ENCODE assay signal across 8 mouse cellular contexts in the genomic region with DNA sequence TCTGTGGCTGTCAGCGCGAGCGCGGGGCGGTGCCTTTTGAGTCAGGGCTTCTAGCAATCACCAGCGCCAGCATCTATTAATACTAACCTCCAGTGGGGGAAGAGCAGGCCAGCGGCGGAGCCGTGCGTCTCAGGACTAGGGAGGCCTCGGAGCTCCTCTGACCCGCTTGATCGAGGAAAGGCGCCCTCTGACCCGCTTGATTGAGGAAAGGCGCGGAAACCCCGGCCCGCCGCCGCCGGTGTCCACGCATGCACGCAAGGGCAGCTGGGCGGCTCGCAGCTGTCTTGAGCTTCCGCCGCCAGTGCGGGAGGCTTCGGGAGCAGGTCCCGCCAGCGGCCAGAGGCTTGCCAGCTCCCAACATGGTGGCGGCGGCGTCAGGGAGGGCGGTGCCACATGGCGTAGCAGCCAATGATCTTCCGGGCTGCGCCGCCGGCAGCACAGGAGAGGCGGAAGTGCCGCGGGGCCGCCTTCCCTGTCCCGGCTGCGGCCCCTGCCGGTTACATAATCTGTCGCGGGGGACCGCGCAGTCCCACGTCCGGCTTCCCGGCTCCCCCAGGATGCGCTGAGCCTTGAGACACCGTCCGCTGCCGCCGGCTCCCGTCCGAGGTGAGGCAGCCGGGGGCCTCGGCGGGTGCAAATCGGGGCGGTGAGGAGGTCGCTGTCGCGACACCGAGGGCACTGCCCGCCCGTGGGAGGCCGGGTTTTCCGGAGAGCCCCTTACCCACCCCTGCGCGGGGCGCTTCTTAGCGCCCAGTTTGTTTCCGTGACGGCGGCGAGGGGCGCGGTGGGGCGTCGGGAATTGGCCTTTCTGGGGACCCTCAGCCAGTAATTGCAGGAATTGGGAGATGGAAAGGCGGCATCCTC. TPM values are rescaled to one million over a fixed set of nuclear protein-coding genes. Genes with fewer than 3 reads are reported as not detected.
DNase-seq lines count a peak whose midpoint lies in the region; ATAC-seq and TF ChIP-seq lines count a peak whose summit lies in the region.

A gene (minus strand): TSS at position 361 of the 864 bp plus-strand sequence.
A gene (plus strand): TSS at position 448 of the 864 bp plus-strand sequence.

- H3K9ac ChIP-seq in forebrain, embryonic 15.5 days (replicated peaks) = peak within 1 kb of the TSS; percentile 94
- H3K9ac ChIP-seq in lung, embryonic 14.5 days = peak within 1 kb of the TSS; percentile 89

- peak within 1 kb of the TSS; percentile 97 for H3K27ac ChIP-seq in forebrain, embryonic 15.5 days (replicated peaks)
- peak within 1 kb of the TSS; percentile 99 for H3K27ac ChIP-seq in layer of hippocampus, adult 2 months
- peak within 1 kb of the TSS; percentile 92 for H3K27ac ChIP-seq in lung, embryonic 14.5 days (ENCODE audit: low read depth)
- H3K27ac ChIP-seq in olfactory bulb, adult 2 months (ENCODE audit: insufficient read depth, low read depth, low read length) = peak within 1 kb of the TSS; percentile 86
- peak within 1 kb of the TSS; percentile 5; the same call in 1 of the 2 replicates for H3K27ac ChIP-seq in thymus, adult 2 months (ENCODE audit: control insufficient read depth, insufficient read depth, low read length)

- H3K4me3 ChIP-seq in forebrain, embryonic 15.5 days = peak within 1 kb of the TSS; percentile 94
- H3K4me3 ChIP-seq in layer of hippocampus, adult 2 months = peak within 1 kb of the TSS; percentile 79
- peak within 1 kb of the TSS; percentile 79 for H3K4me3 ChIP-seq in lung, embryonic 14.5 days (ENCODE audit: low read depth, low read length)
- peak within 1 kb of the TSS; percentile 83 for H3K4me3 ChIP-seq in olfactory bulb, adult 2 months (ENCODE audit: insufficient read depth, low read depth, low read length)
- H3K4me3 ChIP-seq in thymus, adult 2 months (ENCODE audit: control insufficient read depth, insufficient read depth, low read length) = peak within 1 kb of the TSS; percentile 73

- intact Hi-C loops in heart, postnatal 36 days (cut with DNase I) = loop anchor here (1.0 to 5.0 kb wide), 3 partner anchors 12 to 37 kb away; a partner anchor contains a TSS

- TF ChIP-seq POLR2A in olfactory bulb, adult 2 months (IDR thresholded peaks at IDR 0.05; ENCODE audit: insufficient read depth, low read depth, low read length) = peak; percentile 79
- peak; percentile 85 for TF ChIP-seq POLR2A in thymus, adult 2 months (IDR thresholded peaks at IDR 0.05; ENCODE audit: control insufficient read depth, extremely low read depth, insufficient read depth, low read length, poor library complexity)

- DNase-seq in ES-CJ7 (ENCODE audit: low read depth, low spot score) = peak; percentile 87
- DNase-seq in cerebellum, adult 11 months = peak; percentile 93
- DNase-seq in heart, postnatal 36 days = peak; percentile 97
- peak; percentile 92 to 94 for DNase-seq in layer of hippocampus, adult 2 months (ENCODE audit: low spot score in 2 of 2)
- peak; percentile 97 for DNase-seq in lung, embryonic 14.5 days
- peak; percentile 95 for DNase-seq in thymus, adult 2 months

- H3K4me1 ChIP-seq in forebrain, embryonic 15.5 days = peaks cover 23% of the 10 kb centered on the region
- peaks cover 6% of the 10 kb centered on the region; the same call in 1 of the 2 replicates for H3K4me1 ChIP-seq in lung, embryonic 14.5 days (ENCODE audit: insufficient read depth)
- H3K4me1 ChIP-seq in olfactory bulb, adult 2 months (ENCODE audit: control insufficient read depth, insufficient read depth, low read length) = peaks cover 11% of the 10 kb centered on the region
- H3K4me1 ChIP-seq in thymus, adult 2 months (replicated peaks; ENCODE audit: control insufficient read depth, insufficient read depth, low read length) = peaks cover 12% of the 10 kb centered on the region

- H3K27me3 ChIP-seq in forebrain, embryonic 15.5 days = no peaks in the 10 kb centered on the region
- H3K27me3 ChIP-seq in lung, embryonic 14.5 days (ENCODE audit: insufficient read depth, low read length) = no peaks in the 10 kb centered on the region
- H3K27me3 ChIP-seq in thymus, adult 2 months (ENCODE audit: control insufficient read depth, insufficient read depth, low read length) = no peaks in the 10 kb centered on the region

- H3K36me3 ChIP-seq in forebrain, embryonic 15.5 days = peaks cover 5% of the 10 kb centered on the region; the same call in 1 of the 2 replicates
- H3K36me3 ChIP-seq in lung, embryonic 14.5 days (ENCODE audit: insufficient read depth) = 0 out of 2 replicates have a peak, but pooled peaks cover 2% of the 10 kb centered on the region
- H3K36me3 ChIP-seq in thymus, adult 2 months (ENCODE audit: control insufficient read depth, insufficient read depth, low read length) = peaks cover 3% of the 10 kb centered on the region; the same call in 1 of the 2 replicates

- H3K4me2 ChIP-seq in forebrain, embryonic 15.5 days (replicated peaks) = peak within 1 kb of the TSS; percentile 69
- H3K4me2 ChIP-seq in lung, embryonic 14.5 days = peak within 1 kb of the TSS; percentile 79

- peak; percentile 59 for TF ChIP-seq CTCF in layer of hippocampus, adult 2 months (conservative IDR thresholded peaks at IDR 0.05)
- TF ChIP-seq CTCF in lung, embryonic 14.5 days (IDR thresholded peaks at IDR 0.05; ENCODE audit: low read depth) = peak; percentile 38
- no peak for TF ChIP-seq CTCF in olfactory bulb, adult 2 months (IDR thresholded peaks at IDR 0.05; ENCODE audit: insufficient read depth, low read depth, low read length)
- no peak for TF ChIP-seq CTCF in thymus, adult 2 months (IDR thresholded peaks at IDR 0.05; ENCODE audit: borderline replicate concordance, control insufficient read depth, extremely low read depth, insufficient read depth, low read length, poor library complexity)

- H3K9me3 ChIP-seq in forebrain, embryonic 15.5 days = no peaks in the 10 kb centered on the region
- no peaks in the 10 kb centered on the region for H3K9me3 ChIP-seq in lung, embryonic 14.5 days (ENCODE audit: low read depth, low read length)

- under 1% methylated on average over 88 of the region's 88 CpGs for WGBS in forebrain, embryonic 15.5 days
- WGBS in lung, embryonic 14.5 days = under 1% methylated on average over 88 of the region's 88 CpGs
- whole genome bisulfite sequencing in olfactory bulb, adult 2 months = under 1% methylated on average over 88 of the region's 88 CpGs
- WGBS in thymus, adult 2 months = under 1% methylated on average over 88 of the region's 88 CpGs

- ATAC-seq in forebrain, embryonic 15.5 days (replicated peaks) = peak; percentile 99
- peak; percentile 99 for ATAC-seq in lung, embryonic 14.5 days (ENCODE audit: insufficient read depth)

RNA-seq across cellular contexts. Expression of the first gene that starts in this region (rescaled TPM):
- 11.7 and 12.8 TPM in 2 replicates for polyA plus RNA-seq in forebrain, embryonic 15.5 days (2015; fragmentation: Nextera tagmentation; extraction: Ambion mirVana)
- 10 to 100 TPM; 11.1 to 11.8 TPM for total RNA-seq in heart, postnatal 36 days (2021)
- total RNA-seq in layer of hippocampus, adult 2 months (2021) = 10 to 100 TPM; 21.3 to 23.0 TPM
- polyA plus RNA-seq in lung, embryonic 14.5 days (2014; fragmentation: Nextera tagmentation; extraction: Ambion mirVana) = 6.2 and 6.5 TPM in 2 replicates
- polyA plus RNA-seq in olfactory bulb, adult 2 months (2012; ENCODE audit: insufficient read depth, insufficient read length, low replicate concordance, missing spikeins) = not detected in 2 replicates
- polyA plus RNA-seq in thymus, adult 2 months (2012; rRNA removed) = 6.3 and 7.5 TPM in 2 replicates

RNA-seq across cellular contexts. Expression of the second gene that starts in this region (rescaled TPM):
- polyA plus RNA-seq in forebrain, embryonic 15.5 days (2015; fragmentation: Nextera tagmentation; extraction: Ambion mirVana) = 1.6 and 4.7 TPM in 2 replicates
- under 1 TPM in 1 of 2 experiments, not detected in 1; 0.60 TPM for total RNA-seq in heart, postnatal 36 days (2021)
- total RNA-seq in layer of hippocampus, adult 2 months (2021) = under 1 TPM in 1 of 2 experiments, not detected in 1; 0.91 TPM
- polyA plus RNA-seq in lung, embryonic 14.5 days (2014; fragmentation: Nextera tagmentation; extraction: Ambion mirVana) = 2.3 and 2.4 TPM in 2 replicates
- polyA plus RNA-seq in olfactory bulb, adult 2 months (2012; ENCODE audit: insufficient read depth, insufficient read length, low replicate concordance, missing spikeins) = not detected in 2 replicates
- not detected in 2 replicates for polyA plus RNA-seq in thymus, adult 2 months (2012; rRNA removed)

Comparison
In these comparisons a context has a peak if more than half of its experiments do, and no peak if none do; other contexts are left out.
1. Peak in every context shown above with its lines: DNase-seq, ATAC-seq, H3K4me3 ChIP-seq and H3K27ac ChIP-seq.
2. H3K27ac ChIP-seq: peak in every context shown above with its lines; median percentile 99 in layer of hippocampus, adult 2 months; 97 in forebrain, embryonic 15.5 days; 92 in lung, embryonic 14.5 days; 86 in olfactory bulb, adult 2 months; 5 in thymus, adult 2 months.
3. CTCF ChIP-seq: peak in layer of hippocampus, adult 2 months (single experiment) and lung, embryonic 14.5 days (single experiment); none in olfactory bulb, adult 2 months (single experiment) and thymus, adult 2 months (single experiment).